Mouse (Mus musculus) megakaryocyte, embryonic 14.5 days (primary cell): Measurements from ENCODE around the gene Ncor2. TPM values are rescaled to one million over a fixed set of nuclear protein-coding genes. Genes with fewer than 3 reads are reported as not detected.
"Not testable (repeated sequence)": the region's sequence is repeated elsewhere in the genome, so short reads cannot be mapped to it uniquely, and the experiment has no call there.

Experiments
- H3K27me3 ChIP-seq: replicated peaks from 2 replicates; pipeline ENCODE3; 2012; ENCODE audit warnings: inconsistent platforms
- H3K36me3 ChIP-seq: replicated peaks from 2 replicates; pipeline ENCODE3; 2012; ENCODE audit warnings: low read length, inconsistent platforms, mixed read lengths
- H3K4me1 ChIP-seq: 2 replicates; pipeline ENCODE4 v1.6.1; 2012; ENCODE audit warnings: inconsistent platforms
- H3K4me3 ChIP-seq: replicated peaks from 2 replicates; pipeline ENCODE3; 2012; ENCODE audit warnings: moderate library complexity, mild to moderate bottlenecking, inconsistent platforms
- H3K9me3 ChIP-seq: 2 replicates; pipeline ENCODE4 v1.6.1; 2012; ENCODE audit warnings: inconsistent platforms
- FLI1 ChIP-seq: IDR thresholded peaks from 2 replicates; pipeline ENCODE4 v1.6.1; 2012; ENCODE audit warnings: low read length, inconsistent platforms, mixed read lengths
- GATA1 ChIP-seq: IDR thresholded peaks from 3 replicates; pipeline ENCODE4 v1.6.1; 2012; ENCODE audit warnings: mixed read lengths, low read length, inconsistent platforms, borderline replicate concordance
- polyA plus RNA-seq: library from polyadenylated mRNA; stranded (reverse); fragments of >175 nt; gene quantifications from 2 replicates; pipeline ENCODE4 v1.2.3, GENCODE M21; 2012; ENCODE audit warnings: low replicate concordance; ENCODE audit not compliant: insufficient read depth

Ncor2 gene
- polyA plus RNA-seq, 1 experiment = 109 TPM

GRCm38 (mm10) chr5:125214064-125214463 lies 35.0 kb upstream of the Ncor2 start:
- Histone ChIP-seq H3K4me3 (no peak overlapping the region), H3K9me3 (peaks cover 8% of the 10 kb centered on the region)
- no peak for TF ChIP-seq GATA1
- TF ChIP-seq FLI1 = no peak

GRCm38 (mm10) chr5:125204910-125205309 lies 25.9 kb upstream of the Ncor2 start:
- Histone ChIP-seq H3K9me3 (peaks cover 21% of the 10 kb centered on the region), H3K27me3 (peaks cover 67% of the 10 kb centered on the region), H3K4me1 (peaks cover 15% of the 10 kb centered on the region)
- H3K4me3 ChIP-seq, H3K36me3 ChIP-seq: not testable (repeated sequence)

More at GRCm38 (mm10) chr5:125214064-125214463, 35.0 kb upstream of the Ncor2 start:
- Histone ChIP-seq H3K27me3 (peaks cover 77% of the 10 kb centered on the region), H3K4me1 (peaks cover 19% of the 10 kb centered on the region), H3K36me3 (no peaks in the 10 kb centered on the region)

- peaks cover 22% of the 10 kb centered on the region for H3K9me3 ChIP-seq
- peaks cover 72% of the 10 kb centered on the region for H3K27me3 ChIP-seq
- H3K4me1 ChIP-seq = peaks cover 15% of the 10 kb centered on the region
- TF ChIP-seq FLI1 (no peak), GATA1 (no peak)
- H3K4me3 ChIP-seq = peak overlapping the region; percentile 3
- H3K36me3 ChIP-seq = no peaks in the 10 kb centered on the region
Measured at GRCm38 (mm10) chr5:125204199-125204815, 25.3 kb upstream of the Ncor2 start.

GRCm38 (mm10) chr5:125203759-125204158 lies 24.7 kb upstream of the Ncor2 start:
- Histone ChIP-seq H3K4me3 (no peak overlapping the region), H3K4me1 (peaks cover 15% of the 10 kb centered on the region), H3K27me3 (peaks cover 71% of the 10 kb centered on the region), H3K36me3 (no peaks in the 10 kb centered on the region), H3K9me3 (peaks cover 25% of the 10 kb centered on the region)
- no peak for TF ChIP-seq GATA1
- no peak for TF ChIP-seq FLI1

GRCm38 (mm10) chr5:125203099-125203498 lies 24.1 kb upstream of the Ncor2 start:
- Histone ChIP-seq H3K9me3 (peaks cover 25% of the 10 kb centered on the region), H3K4me3 (no peak overlapping the region), H3K4me1 (peaks cover 15% of the 10 kb centered on the region), H3K27me3 (peaks cover 71% of the 10 kb centered on the region), H3K36me3 (no peaks in the 10 kb centered on the region)
- TF ChIP-seq FLI1 = no peak

GRCm38 (mm10) chr5:125202100-125202499 lies 23.1 kb upstream of the Ncor2 start:
- TF ChIP-seq GATA1 = no peak
- Histone ChIP-seq H3K4me1 (peaks cover 11% of the 10 kb centered on the region), H3K27me3 (peaks cover 68% of the 10 kb centered on the region), H3K9me3 (peaks cover 25% of the 10 kb centered on the region), H3K4me3 (no peak overlapping the region), H3K36me3 (no peaks in the 10 kb centered on the region)

- no peak for TF ChIP-seq GATA1
- no peak for TF ChIP-seq FLI1
- peaks cover 83% of the 10 kb centered on the region for H3K27me3 ChIP-seq
- peaks cover 22% of the 10 kb centered on the region for H3K9me3 ChIP-seq
- H3K4me3 ChIP-seq = no peak overlapping the region
- no peaks in the 10 kb centered on the region for H3K36me3 ChIP-seq
- peaks cover 6% of the 10 kb centered on the region for H3K4me1 ChIP-seq
Measured at GRCm38 (mm10) chr5:125199086-125199485, 20.1 kb upstream of the Ncor2 start.

- H3K36me3 ChIP-seq, H3K4me1 ChIP-seq, H3K4me3 ChIP-seq: not testable (repeated sequence)
- Histone ChIP-seq H3K27me3 (peaks cover 83% of the 10 kb centered on the region), H3K9me3 (peaks cover 22% of the 10 kb centered on the region)
Measured at GRCm38 (mm10) chr5:125197325-125197724, 18.3 kb upstream of the Ncor2 start.

- TF ChIP-seq GATA1 = no peak
- TF ChIP-seq FLI1 = no peak
- peaks cover 22% of the 10 kb centered on the region for H3K9me3 ChIP-seq
- H3K4me1 ChIP-seq = no peaks in the 10 kb centered on the region
- H3K27me3 ChIP-seq = peaks cover 84% of the 10 kb centered on the region
- no peaks in the 10 kb centered on the region for H3K36me3 ChIP-seq
- no peak overlapping the region for H3K4me3 ChIP-seq
Measured at GRCm38 (mm10) chr5:125196054-125196453, 17.0 kb upstream of the Ncor2 start.

- H3K4me3 ChIP-seq = no peak overlapping the region
- H3K4me1 ChIP-seq = no peaks in the 10 kb centered on the region; the same call in 1 of the 2 replicates
- no peaks in the 10 kb centered on the region for H3K36me3 ChIP-seq
- H3K9me3 ChIP-seq = peaks cover 23% of the 10 kb centered on the region
- peaks cover 89% of the 10 kb centered on the region for H3K27me3 ChIP-seq
- no peak for TF ChIP-seq FLI1
Measured at GRCm38 (mm10) chr5:125195142-125195541, 16.1 kb upstream of the Ncor2 start.
